11 mouse cellular contexts compared by ENCODE assay signal in genomic region chr10:114739916-114740315, GRCm38 (mm10).
"Had no signal": no experiment of that assay in that cellular context is flagged by ENCODE, and none has a peak within 500 bp of the region (broad histone marks: within the 10 kb centered on the region; RNA-seq: fewer than 3 reads in every experiment).

No protein-coding gene starts in this region.

- ATAC-seq: liver, embryonic 12.5 days; midbrain, embryonic 15.5 days had no signal

- DNase-seq: kidney, adult 9 months; kidney, postnatal 14 days; kidney, postnatal 4 days; left cerebral cortex, postnatal 4 days; lung, adult 2 months; retina, postnatal 1 day; right cerebral cortex, postnatal 25 days; spleen, adult 18-20 months; thymus, postnatal 25 days had no signal
